Mouse (Mus musculus): ENCODE measurements around the gene Gm9376.
A peak's percentile ranks its signal among the peaks of the same experiment; 100 is the strongest.

Gm9376 gene

GRCm38 (mm10) chr14:118266660-118267059, at the start of gene Gm9376:
Gm9376 (plus strand) TSS chr14:118266960.
- no peak for DNase-seq

GRCm38 (mm10) chr14:118220885-118221284, 45.9 kb upstream of the Gm9376 start:
- no peak for DNase-seq

- DNase-seq = no peak
Measured at GRCm38 (mm10) chr14:118225061-118225743, 41.6 kb upstream of the Gm9376 start.

GRCm38 (mm10) chr14:118225911-118226310, 40.8 kb upstream of the Gm9376 start:
- peak; percentile 39 to 62 for DNase-seq

GRCm38 (mm10) chr14:118226471-118227155, 40.1 kb upstream of the Gm9376 start:
- no peak for DNase-seq

GRCm38 (mm10) chr14:118232381-118232970, 34.3 kb upstream of the Gm9376 start:
- no peak for DNase-seq

GRCm38 (mm10) chr14:118233786-118234540, 32.8 kb upstream of the Gm9376 start:
- no peak for DNase-seq

- DNase-seq = peak in 1 of 2 experiments; percentile 15
Measured at GRCm38 (mm10) chr14:118234541-118235210, 32.1 kb upstream of the Gm9376 start.

GRCm38 (mm10) chr14:118235361-118235972, 31.3 kb upstream of the Gm9376 start:
- DNase-seq = peak in 1 of 2 experiments; percentile 39

GRCm38 (mm10) chr14:118235973-118236885, 30.5 kb upstream of the Gm9376 start:
- DNase-seq = peak in 1 of 2 experiments; percentile 46

- peak; percentile 50 to 60 for DNase-seq
Measured at GRCm38 (mm10) chr14:118236886-118237289, 29.9 kb upstream of the Gm9376 start, which contains the start of gene Sox21. Sox21 (minus strand) TSS chr14:118237030.

- no peak for DNase-seq
Measured at GRCm38 (mm10) chr14:118237786-118238185, 29.0 kb upstream of the Gm9376 start.

GRCm38 (mm10) chr14:118239351-118239750, 27.4 kb upstream of the Gm9376 start:
- DNase-seq = no peak

GRCm38 (mm10) chr14:118241416-118241815, 25.3 kb upstream of the Gm9376 start:
- DNase-seq = no peak

GRCm38 (mm10) chr14:118253381-118253780, 13.4 kb upstream of the Gm9376 start:
- DNase-seq = no peak

- no peak for DNase-seq
Measured at GRCm38 (mm10) chr14:118268849-118269248, 2.1 kb downstream of the Gm9376 start.

GRCm38 (mm10) chr14:118272594-118273555, 6.1 kb downstream of the Gm9376 start:
- no peak for DNase-seq

GRCm38 (mm10) chr14:118277704-118278498, 11.1 kb downstream of the Gm9376 start:
- no peak for DNase-seq

- DNase-seq = no peak
Measured at GRCm38 (mm10) chr14:118282272-118282671, 15.5 kb downstream of the Gm9376 start.

All from kidney, postnatal 36 days (tissue).